Mouse (Mus musculus): ENCODE measurements at regions not wholly inside any gene's neighbourhood (a gene's known extent, or its start where the extent isn't known, plus 50 kb on each side); places are given as distances from the start of the nearest gene placed in this dataset.
"Not testable (repeated sequence)": the region's sequence is repeated elsewhere in the genome, so short reads cannot be mapped to it uniquely, and the experiment has no call there.

DNA sequence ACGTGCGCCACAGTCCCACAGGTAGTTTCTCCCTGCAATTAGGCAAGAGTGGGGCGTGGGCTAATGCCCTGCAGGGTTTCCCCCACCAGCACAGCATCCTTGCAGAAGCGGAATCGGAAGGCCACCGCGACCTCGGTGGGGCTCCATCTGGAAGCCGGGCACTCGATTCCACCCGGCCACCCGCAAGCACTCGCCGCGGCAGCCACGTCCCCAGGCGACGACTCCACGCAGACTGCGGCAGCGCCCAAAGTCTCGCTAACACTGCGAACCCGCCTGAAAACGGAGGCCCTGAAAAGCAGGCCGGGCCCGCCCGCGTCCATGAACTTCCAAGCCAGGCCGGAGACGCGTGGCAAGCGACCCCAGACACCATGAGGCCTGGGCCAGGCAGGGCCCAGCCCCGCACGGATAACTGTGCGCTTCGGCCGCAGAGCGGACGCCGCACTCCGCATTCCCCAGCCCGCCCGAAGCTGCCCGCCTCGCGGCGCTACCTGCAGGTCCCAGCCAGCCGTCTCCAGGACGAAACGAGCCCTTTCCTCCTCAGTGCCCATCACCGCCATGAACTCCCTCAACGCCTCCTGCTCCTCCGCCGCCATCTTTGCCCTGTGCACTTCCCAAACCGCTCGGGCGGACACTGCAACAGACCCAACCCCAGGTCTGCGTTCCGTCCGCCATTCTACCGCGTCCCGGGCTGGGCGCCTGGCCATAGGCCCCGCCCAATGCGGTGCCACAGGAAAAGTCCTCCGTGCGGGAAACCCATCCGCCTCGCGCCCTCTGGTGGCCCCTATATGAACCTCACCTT is 61.3 kb upstream of the Gm15319 start:
- H3K79me2 ChIP-seq (replicated peaks; ENCODE audit: control insufficient read depth, extremely low read depth, insufficient read depth, poor library complexity, severe bottlenecking); dilution Hi-C loops (cut with MboI; ENCODE audit: extremely low pct_ligation_motif_present, extremely low pct_unique_long_range_greater_than_20kb, low sequenced_read_pairs); H3K4me2 ChIP-seq (ENCODE audit: insufficient read depth, low read depth, poor library complexity, severe bottlenecking); in situ Hi-C loops (cut with MboI; ENCODE audit: low pct_ligation_motif_present, low pct_unique_long_range_greater_than_20kb, low sequenced_read_pairs); H3K4me1 ChIP-seq (ENCODE audit: control insufficient read depth in 1 of 2, insufficient read depth in 2 of 2); H3K36me3 ChIP-seq (replicated peaks in 1 of 2; ENCODE audit: control insufficient read depth in 1 of 2, insufficient read depth in 1 of 2, low read length in 1 of 2); H3K27ac ChIP-seq (ENCODE audit: insufficient read depth, low read depth); H3K27me3 ChIP-seq (replicated peaks); H3K9me3 ChIP-seq (replicated peaks; ENCODE audit: low read length): not testable (repeated sequence)
- Histone ChIP-seq H3K9ac (ENCODE audit: insufficient read depth, low read depth) (peak overlapping the region; percentile 58; the same call in 1 of the 2 replicates), H3K4me3 (replicated peaks in 1 of 3; ENCODE audit: low read depth in 2 of 3, low read length in 2 of 3, poor library complexity in 1 of 3) (peak overlapping the region; percentile 48 to 65 (median 52))
- 0 out of 2 replicates have a peak, but pooled peaks have one; percentile 78 for TF ChIP-seq UBTF (IDR thresholded peaks at IDR 0.05; ENCODE audit: low read depth, low read length)
- TF ChIP-seq POLR2A (IDR thresholded peaks at IDR 0.05; ENCODE audit: low read depth, low read length): peak; percentile 47; the same call in 1 of the 2 replicates
- peak; percentile 54; the same call in 1 of the 2 replicates for TF ChIP-seq ELF1 (IDR thresholded peaks at IDR 0.05; ENCODE audit: low read depth, low read length)
- TF ChIP-seq MAZ (IDR thresholded peaks at IDR 0.05; ENCODE audit: low read depth, low read length): peak; percentile 65; the same call in 1 of the 2 replicates
- peak; percentile 45 for TF ChIP-seq SMC3 (IDR thresholded peaks at IDR 0.05; ENCODE audit: low read depth, low read length)
- TF ChIP-seq TBP (conservative IDR thresholded peaks at IDR 0.05; ENCODE audit: low read depth, low read length): 0 out of 2 replicates have a peak, but pooled peaks have one; percentile 38
- TF ChIP-seq NRF1 (IDR thresholded peaks at IDR 0.05; ENCODE audit: low read depth, low read length): peak; percentile 59
- TF ChIP-seq HCFC1 (IDR thresholded peaks at IDR 0.05; ENCODE audit: low read depth, low read length): peak; percentile 70
- peak; percentile 39 to 65; a peak in 3 of 4 replicates for TF ChIP-seq CTCF (conservative IDR thresholded peaks at IDR 0.05 in 1 of 2, IDR thresholded peaks at IDR 0.05 in 1 of 2; ENCODE audit: low read depth in 2 of 2, low read length in 2 of 2)
- peak; percentile 33; the same call in 1 of the 2 replicates for TF ChIP-seq NELFE (IDR thresholded peaks at IDR 0.05; ENCODE audit: low read depth, low read length)
- TF ChIP-seq TCF12 (IDR thresholded peaks at IDR 0.05; ENCODE audit: low read depth, low read length): peak; percentile 80
- DNase-seq (ENCODE audit: extremely low read depth): peak; percentile 97

DNA sequence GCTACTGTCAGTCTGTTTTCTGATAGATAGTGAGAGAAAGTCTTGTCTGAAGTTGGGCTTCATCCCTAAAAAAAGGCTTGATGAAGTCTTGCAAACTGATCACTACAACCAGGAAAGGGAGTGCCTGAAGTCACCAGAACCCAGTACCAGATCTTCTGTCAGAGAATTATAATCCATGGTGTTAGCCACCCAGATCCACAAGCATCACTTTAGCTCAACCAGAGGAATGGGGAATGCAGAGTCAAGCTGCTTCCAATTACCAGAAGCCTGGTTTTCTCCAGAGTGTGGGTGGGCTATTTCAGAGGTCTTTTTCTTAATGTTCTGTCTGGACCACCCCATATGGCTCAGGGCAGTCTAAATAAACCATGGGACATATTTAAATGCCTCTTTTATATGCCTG is 57.8 kb upstream of the Gm15319 start:
- H3K4me2 ChIP-seq (ENCODE audit: insufficient read depth, low read depth, poor library complexity, severe bottlenecking); H3K9ac ChIP-seq (ENCODE audit: insufficient read depth, low read depth); H3K4me3 ChIP-seq (replicated peaks in 1 of 3; ENCODE audit: low read depth in 2 of 3, low read length in 2 of 3, poor library complexity in 1 of 3); H3K79me2 ChIP-seq (replicated peaks; ENCODE audit: control insufficient read depth, extremely low read depth, insufficient read depth, poor library complexity, severe bottlenecking); in situ Hi-C loops (cut with MboI; ENCODE audit: low pct_ligation_motif_present, low pct_unique_long_range_greater_than_20kb, low sequenced_read_pairs); H3K27ac ChIP-seq (ENCODE audit: insufficient read depth, low read depth); dilution Hi-C loops (cut with MboI; ENCODE audit: extremely low pct_ligation_motif_present, extremely low pct_unique_long_range_greater_than_20kb, low sequenced_read_pairs); H3K27me3 ChIP-seq (replicated peaks); H3K36me3 ChIP-seq (replicated peaks in 1 of 2; ENCODE audit: control insufficient read depth in 1 of 2, insufficient read depth in 1 of 2, low read length in 1 of 2); H3K9me3 ChIP-seq (replicated peaks; ENCODE audit: low read length); DNase-seq (ENCODE audit: extremely low read depth); H3K4me1 ChIP-seq (ENCODE audit: control insufficient read depth in 1 of 2, insufficient read depth in 2 of 2): not testable (repeated sequence)
